Comparison of ENCODE assay signal across 30 mouse cellular contexts in genomic region chr8:64835475-64836122, GRCm38 (mm10). TPM values are rescaled to one million over a fixed set of nuclear protein-coding genes. Genes with fewer than 3 reads are reported as not detected.
A peak's percentile ranks its signal among the peaks of the same experiment; 100 is the strongest.
DNase-seq lines count a peak whose midpoint lies in the region; ATAC-seq and TF ChIP-seq lines count a peak whose summit lies in the region.
"Had no signal": no experiment of that assay in that cellular context is flagged by ENCODE, and none has a peak within 500 bp of the region (broad histone marks: within the 10 kb centered on the region; RNA-seq: fewer than 3 reads in every experiment).

No protein-coding gene starts in this region.

- no peaks in the 10 kb centered on the region for H3K9me3 ChIP-seq in lung, postnatal 0 days (ENCODE audit: low read length)
- no peaks in the 10 kb centered on the region for H3K9me3 ChIP-seq in limb, embryonic 13.5 days
- no peaks in the 10 kb centered on the region for H3K9me3 ChIP-seq in midbrain, embryonic 15.5 days
- H3K9me3 ChIP-seq: forebrain, embryonic 10.5 days; forebrain, embryonic 15.5 days; G1E; hindbrain, embryonic 12.5 days; liver, embryonic 13.5 days; neural tube, embryonic 12.5 days had no signal

- ATAC-seq in lung, postnatal 0 days: 0 out of 2 replicates have a peak, but pooled peaks have one; percentile 23
- ATAC-seq in limb, embryonic 13.5 days (ENCODE audit: low FRiP score, low read depth): peak; percentile 75
- no peak for ATAC-seq in midbrain, embryonic 15.5 days (replicated peaks)
- ATAC-seq: hindbrain, postnatal 0 days; intestine, embryonic 16.5 days; Patski had no signal

- no peak overlapping the region for H3K4me2 ChIP-seq in lung, postnatal 0 days (replicated peaks; ENCODE audit: low read depth, low read length)
- H3K4me2 ChIP-seq in limb, embryonic 13.5 days (replicated peaks): no peak overlapping the region
- H3K4me2 ChIP-seq in midbrain, embryonic 15.5 days: no peak overlapping the region
- H3K4me2 ChIP-seq: forebrain, embryonic 15.5 days; heart, embryonic 11.5 days; liver, embryonic 13.5 days; midbrain, embryonic 11.5 days had no signal

- no peak for TF ChIP-seq EP300 in lung, postnatal 0 days (IDR thresholded peaks at IDR 0.05)

- H3K9ac ChIP-seq in lung, postnatal 0 days (replicated peaks; ENCODE audit: low read depth): no peak overlapping the region
- H3K9ac ChIP-seq in limb, embryonic 13.5 days: no peak overlapping the region
- no peak overlapping the region for H3K9ac ChIP-seq in midbrain, embryonic 15.5 days
- H3K9ac ChIP-seq: forebrain, embryonic 15.5 days; hindbrain, embryonic 12.5 days; liver, embryonic 13.5 days; neural tube, embryonic 12.5 days had no signal

- H3K27ac ChIP-seq in layer of hippocampus, adult 2 months: peak overlapping the region; percentile 83
- H3K27ac ChIP-seq in lung, postnatal 0 days (ENCODE audit: low read length): no peak overlapping the region
- no peak overlapping the region for H3K27ac ChIP-seq in limb, embryonic 13.5 days
- H3K27ac ChIP-seq in midbrain, embryonic 15.5 days: no peak overlapping the region
- H3K27ac ChIP-seq: forebrain, embryonic 10.5 days; hindbrain, embryonic 12.5 days; hindbrain, postnatal 0 days; liver, embryonic 13.5 days; neural tube, embryonic 12.5 days had no signal

- no peaks in the 10 kb centered on the region for H3K27me3 ChIP-seq in lung, postnatal 0 days (replicated peaks; ENCODE audit: insufficient read depth, low read length)
- no peaks in the 10 kb centered on the region for H3K27me3 ChIP-seq in limb, embryonic 13.5 days
- no peaks in the 10 kb centered on the region for H3K27me3 ChIP-seq in midbrain, embryonic 15.5 days (replicated peaks)
- H3K27me3 ChIP-seq: forebrain, embryonic 15.5 days; hindbrain, embryonic 12.5 days; liver, embryonic 13.5 days; neural tube, embryonic 12.5 days; Patski had no signal

- peaks cover 4% of the 10 kb centered on the region; the same call in 1 of the 2 replicates for H3K4me1 ChIP-seq in lung, postnatal 0 days (ENCODE audit: insufficient read depth, low read depth, low read length)
- peaks cover 60% of the 10 kb centered on the region for H3K4me1 ChIP-seq in limb, embryonic 13.5 days
- peaks cover 24% of the 10 kb centered on the region for H3K4me1 ChIP-seq in midbrain, embryonic 15.5 days
- H3K4me1 ChIP-seq: liver, embryonic 13.5 days had no signal

- H3K4me3 ChIP-seq in layer of hippocampus, adult 2 months: no peak overlapping the region
- no peak overlapping the region for H3K4me3 ChIP-seq in lung, postnatal 0 days (ENCODE audit: low read depth, low read length)
- H3K4me3 ChIP-seq in limb, embryonic 13.5 days: no peak overlapping the region
- no peak overlapping the region for H3K4me3 ChIP-seq in midbrain, embryonic 15.5 days
- H3K4me3 ChIP-seq: forebrain, embryonic 10.5 days; forebrain, embryonic 15.5 days; hindbrain, embryonic 12.5 days; liver, embryonic 13.5 days; myocyte; neural tube, embryonic 12.5 days had no signal

- DNase-seq in layer of hippocampus, adult 2 months (ENCODE audit: low spot score in 2 of 2): no peak
- DNase-seq in layer of hippocampus, adult 18-20 months (ENCODE audit: low spot score in 2 of 2): no peak
- DNase-seq in lung, postnatal 0 days (ENCODE audit: low spot score): peak; percentile 33
- DNase-seq in lung, postnatal 4 days: no peak
- DNase-seq: adrenal gland, postnatal 10 days; cerebellum, adult 8-10 months; cerebellum, postnatal 25 days; gastrocnemius, adult 2 months; gastrocnemius, postnatal 36 days; heart, adult 18-20 months; heart, postnatal 36 days; kidney, postnatal 36 days; layer of hippocampus, adult 9-11 months; liver, embryonic 13.5 days; lung, adult 18-20 months; right cerebral cortex, postnatal 4 days; thymus, postnatal 4 days had no signal

- TF ChIP-seq CTCF in layer of hippocampus, adult 2 months (conservative IDR thresholded peaks at IDR 0.05): no peak
- no peak for TF ChIP-seq CTCF in lung, postnatal 0 days (IDR thresholded peaks at IDR 0.05)

- 60% methylated on average over 6 of the region's 6 CpGs for WGBS in lung, postnatal 0 days
- 43% methylated on average over 6 of the region's 6 CpGs for WGBS in limb, embryonic 13.5 days
- 78% methylated on average over 6 of the region's 6 CpGs for WGBS in midbrain, embryonic 15.5 days

- no peaks in the 10 kb centered on the region for H3K36me3 ChIP-seq in lung, postnatal 0 days (ENCODE audit: insufficient read depth, low read length)
- H3K36me3 ChIP-seq in limb, embryonic 13.5 days: peaks cover 4% of the 10 kb centered on the region; the same call in 1 of the 2 replicates
- H3K36me3 ChIP-seq in midbrain, embryonic 15.5 days (replicated peaks): no peaks in the 10 kb centered on the region
- H3K36me3 ChIP-seq: hindbrain, embryonic 12.5 days; liver, embryonic 13.5 days had no signal

RNA-seq across cellular contexts. Expression of gene Klhl2, which starts 14.2 kb away (rescaled TPM):
- total RNA-seq in layer of hippocampus, adult 2 months (2021): 100 to 1,000 TPM; 303 to 323 TPM
- 100 to 1,000 TPM; 324 to 340 TPM for total RNA-seq in layer of hippocampus, adult 18-20 months (2021)
- polyA plus RNA-seq in lung, postnatal 0 days (2015; fragmentation: Nextera tagmentation; extraction: Ambion mirVana): 12.6 and 14.0 TPM in 2 replicates
- 8.7 and 9.8 TPM in 2 replicates for polyA plus RNA-seq in limb, embryonic 13.5 days (2015; fragmentation: Nextera tagmentation; extraction: Ambion mirVana)
- polyA plus RNA-seq in midbrain, embryonic 15.5 days (2015; fragmentation: Nextera tagmentation; extraction: Ambion mirVana): 43.4 and 43.8 TPM in 2 replicates
